ENCODE assay signal across 9 mouse cellular contexts in genomic region chr6:29917947-29918346, GRCm38 (mm10). TPM values are rescaled to one million over a fixed set of nuclear protein-coding genes. Genes with fewer than 3 reads are reported as not detected.
DNase-seq lines count a peak whose midpoint lies in the region; ATAC-seq lines count a peak whose summit lies in the region.
"Had no signal": no experiment of that assay in that cellular context is flagged by ENCODE, and none has a peak within 500 bp of the region (broad histone marks: within the 10 kb centered on the region; RNA-seq: fewer than 3 reads in every experiment).

No protein-coding gene starts in this region.

- H3K9me3 ChIP-seq in kidney, embryonic 15.5 days (replicated peaks): no peaks in the 10 kb centered on the region
- no peaks in the 10 kb centered on the region for H3K9me3 ChIP-seq in heart, embryonic 16.5 days (replicated peaks; ENCODE audit: control insufficient read depth, low read length)
- H3K9me3 ChIP-seq in limb, embryonic 13.5 days: no peaks in the 10 kb centered on the region
- no peaks in the 10 kb centered on the region for H3K9me3 ChIP-seq in neural tube, embryonic 14.5 days (ENCODE audit: control insufficient read depth, low read length)

- 45% methylated on average over 4 of the region's 4 CpGs for WGBS in kidney, embryonic 15.5 days
- WGBS in heart, embryonic 16.5 days: 32% methylated on average over 4 of the region's 4 CpGs
- 27% methylated on average over 4 of the region's 4 CpGs for WGBS in limb, embryonic 13.5 days
- WGBS in neural tube, embryonic 14.5 days: 44% methylated on average over 4 of the region's 4 CpGs

- no peak for DNase-seq in kidney, adult 11 months
- no peak for DNase-seq in adrenal gland, adult (ENCODE audit: inconsistent age in 2 of 2, low spot score in 1 of 2)
- no peak for DNase-seq in left cerebral cortex, postnatal 10 days (ENCODE audit: extremely low spot score in 1 of 2, low spot score in 2 of 2)
- DNase-seq in layer of hippocampus, adult 8-10 months (ENCODE audit: low spot score in 2 of 2): no peak
- DNase-seq: layer of hippocampus, adult 9-11 months had no signal

- H3K36me3 ChIP-seq in kidney, embryonic 15.5 days: no peaks in the 10 kb centered on the region
- H3K36me3 ChIP-seq in heart, embryonic 16.5 days (ENCODE audit: control insufficient read depth, insufficient read depth): peaks cover 5% of the 10 kb centered on the region; the same call in 1 of the 2 replicates
- H3K36me3 ChIP-seq in limb, embryonic 13.5 days: no peaks in the 10 kb centered on the region
- no peaks in the 10 kb centered on the region for H3K36me3 ChIP-seq in neural tube, embryonic 14.5 days (ENCODE audit: control insufficient read depth, insufficient read depth, low read length)

- no peak overlapping the region for H3K4me3 ChIP-seq in kidney, embryonic 15.5 days (replicated peaks)
- H3K4me3 ChIP-seq in heart, embryonic 16.5 days (ENCODE audit: low read length): peak overlapping the region; percentile 98
- H3K4me3 ChIP-seq in limb, embryonic 13.5 days: peak overlapping the region; percentile 78
- H3K4me3 ChIP-seq in neural tube, embryonic 14.5 days (ENCODE audit: low read depth, low read length): peak overlapping the region; percentile 58; the same call in 1 of the 2 replicates

- no peak overlapping the region for H3K9ac ChIP-seq in kidney, embryonic 15.5 days
- peak overlapping the region; percentile 90 for H3K9ac ChIP-seq in heart, embryonic 16.5 days (ENCODE audit: low read length)
- no peak overlapping the region for H3K9ac ChIP-seq in limb, embryonic 13.5 days
- no peak overlapping the region for H3K9ac ChIP-seq in neural tube, embryonic 14.5 days (replicated peaks; ENCODE audit: low read depth, low read length)

- peaks cover 12% of the 10 kb centered on the region for H3K4me1 ChIP-seq in kidney, embryonic 15.5 days
- peaks cover 11% of the 10 kb centered on the region for H3K4me1 ChIP-seq in heart, embryonic 16.5 days (ENCODE audit: control insufficient read depth, insufficient read depth, low read length)
- peaks cover 12% of the 10 kb centered on the region for H3K4me1 ChIP-seq in limb, embryonic 13.5 days
- no peaks in the 10 kb centered on the region for H3K4me1 ChIP-seq in neural tube, embryonic 14.5 days (ENCODE audit: control insufficient read depth, insufficient read depth, low read length)

- ATAC-seq in kidney, embryonic 15.5 days (replicated peaks; ENCODE audit: low FRiP score): no peak
- ATAC-seq in heart, embryonic 16.5 days (replicated peaks; ENCODE audit: extremely low read depth, insufficient read depth, low FRiP score): no peak
- no peak for ATAC-seq in limb, embryonic 13.5 days (ENCODE audit: low FRiP score, low read depth)
- no peak for ATAC-seq in neural tube, embryonic 14.5 days (ENCODE audit: low read depth)

- H3K27ac ChIP-seq in kidney, embryonic 15.5 days: no peak overlapping the region
- peak overlapping the region; percentile 95 for H3K27ac ChIP-seq in heart, embryonic 16.5 days (ENCODE audit: low read length)
- no peak overlapping the region for H3K27ac ChIP-seq in limb, embryonic 13.5 days
- no peak overlapping the region for H3K27ac ChIP-seq in neural tube, embryonic 14.5 days (ENCODE audit: low read depth, low read length)

- intact Hi-C loops in left cerebral cortex, postnatal 10 days (cut with DNase I): loop anchor here (5.0 kb wide), 1 partner anchor 129 kb away; the partner anchor contains the start of gene Nrf1

- peaks cover 43% of the 10 kb centered on the region for H3K27me3 ChIP-seq in kidney, embryonic 15.5 days
- H3K27me3 ChIP-seq in heart, embryonic 16.5 days (ENCODE audit: control insufficient read depth, insufficient read depth, low read length): no peaks in the 10 kb centered on the region
- peaks cover 32% of the 10 kb centered on the region for H3K27me3 ChIP-seq in limb, embryonic 13.5 days
- peaks cover 3% of the 10 kb centered on the region; the same call in 1 of the 2 replicates for H3K27me3 ChIP-seq in neural tube, embryonic 14.5 days (ENCODE audit: control insufficient read depth, insufficient read depth, low read length)

- peak overlapping the region; percentile 97 for H3K4me2 ChIP-seq in kidney, embryonic 15.5 days
- H3K4me2 ChIP-seq in heart, embryonic 16.5 days (ENCODE audit: low read depth, low read length): peak overlapping the region; percentile 96
- peak overlapping the region; percentile 92 for H3K4me2 ChIP-seq in limb, embryonic 13.5 days (replicated peaks)
- no peak overlapping the region; the same call in 1 of the 2 replicates for H3K4me2 ChIP-seq in neural tube, embryonic 14.5 days (ENCODE audit: low read depth, low read length)

RNA-seq across cellular contexts. Expression of gene Strip2, which starts 1.1 kb away (rescaled TPM):
- 1.3 and 1.4 TPM in 2 replicates for polyA plus RNA-seq in kidney, embryonic 15.5 days (2015; fragmentation: Nextera tagmentation; extraction: Ambion mirVana)
- 66.6 and 72.8 TPM in 2 replicates for polyA plus RNA-seq in heart, embryonic 16.5 days (2015; fragmentation: Nextera tagmentation; extraction: Ambion mirVana)
- polyA plus RNA-seq in limb, embryonic 13.5 days (2015; fragmentation: Nextera tagmentation; extraction: Ambion mirVana): 2.7 and 3.7 TPM in 2 replicates
- polyA plus RNA-seq in neural tube, embryonic 14.5 days (2014; fragmentation: Nextera tagmentation; extraction: Ambion mirVana): 3.4 and 4.3 TPM in 2 replicates
- 10 to 100 TPM in 1 of 2 experiments, 1 to 10 TPM in 1; 9.6 to 13.1 TPM for total RNA-seq in left cerebral cortex, postnatal 10 days (2021)
- 10 to 100 TPM; 20.2 to 25.4 (median 23.3) TPM for total RNA-seq in layer of hippocampus, adult 8-10 months (2022)

Comparison
In these comparisons a context has a peak if more than half of its experiments do, and no peak if none do; other contexts are left out.
1. RNA of gene Strip2, which starts 1.1 kb away (polyA plus RNA-seq): 66.6 to 72.8 TPM in heart, embryonic 16.5 days; 3.4 to 4.3 TPM in neural tube, embryonic 14.5 days, 2.7 to 3.7 TPM in limb, embryonic 13.5 days and 1.3 to 1.4 TPM in kidney, embryonic 15.5 days; every median in the first group is over 10 times any median in the second.